Mouse (Mus musculus): Measurements from ENCODE around the gene Tex45. TPM values are rescaled to one million over a fixed set of nuclear protein-coding genes. Genes with fewer than 3 reads are reported as not detected.

Tex45 gene
- polyA plus RNA-seq, 1 experiment from 2014 or later: 0.20 TPM

Other genes starting within 250 kb of the Tex45 start
- 43.3 and 43.4 TPM in 2 replicates for gene Insr, start 191.2 kb upstream of the Tex45 start, polyA plus RNA-seq (2014; fragmentation: Nextera tagmentation; extraction: Ambion mirVana)
- not detected in 2 replicates for gene A430078G23Rik, start 117.4 kb upstream of the Tex45 start, polyA plus RNA-seq (2014; fragmentation: Nextera tagmentation; extraction: Ambion mirVana)
- gene Arhgef18, start 77.9 kb upstream of the Tex45 start, polyA plus RNA-seq (2014; fragmentation: Nextera tagmentation; extraction: Ambion mirVana): 9.0 and 10.8 TPM in 2 replicates
- gene Pex11g, start 3.2 kb upstream of the Tex45 start, polyA plus RNA-seq (2014; fragmentation: Nextera tagmentation; extraction: Ambion mirVana): 2.9 TPM in 2 replicates
- gene Zfp358, start 22.3 kb downstream of the Tex45 start, polyA plus RNA-seq (2014; fragmentation: Nextera tagmentation; extraction: Ambion mirVana): 29.9 and 36.8 TPM in 2 replicates
- gene Mcoln1, start 29.6 kb downstream of the Tex45 start, polyA plus RNA-seq (2014; fragmentation: Nextera tagmentation; extraction: Ambion mirVana): 50.3 and 56.0 TPM in 2 replicates
- 17.9 and 20.7 TPM in 2 replicates for gene Pnpla6, start 44.5 kb downstream of the Tex45 start, polyA plus RNA-seq (2014; fragmentation: Nextera tagmentation; extraction: Ambion mirVana)
- 4.8 and 5.6 TPM in 2 replicates for gene C330021F23Rik, start 97.1 kb downstream of the Tex45 start, polyA plus RNA-seq (2014; fragmentation: Nextera tagmentation; extraction: Ambion mirVana)
- 13.7 and 14.5 TPM in 2 replicates for gene Camsap3, start 116.4 kb downstream of the Tex45 start, polyA plus RNA-seq (2014; fragmentation: Nextera tagmentation; extraction: Ambion mirVana)
- 61.6 and 68.3 TPM in 2 replicates for gene Xab2, start 150.5 kb downstream of the Tex45 start, polyA plus RNA-seq (2014; fragmentation: Nextera tagmentation; extraction: Ambion mirVana)
- gene Pet100, start 150.7 kb downstream of the Tex45 start, polyA plus RNA-seq (2014; fragmentation: Nextera tagmentation; extraction: Ambion mirVana): 91.7 and 99.2 TPM in 2 replicates
- not detected in 2 replicates for gene Pcp2, start 154.7 kb downstream of the Tex45 start, polyA plus RNA-seq (2014; fragmentation: Nextera tagmentation; extraction: Ambion mirVana)
- gene Stxbp2, start 160.1 kb downstream of the Tex45 start, polyA plus RNA-seq (2014; fragmentation: Nextera tagmentation; extraction: Ambion mirVana): 17.3 and 25.2 TPM in 2 replicates
- gene Retn, start 184.9 kb downstream of the Tex45 start, polyA plus RNA-seq (2014; fragmentation: Nextera tagmentation; extraction: Ambion mirVana): not detected in 2 replicates
- not detected in 2 replicates for gene Mcemp1, start 194.9 kb downstream of the Tex45 start, polyA plus RNA-seq (2014; fragmentation: Nextera tagmentation; extraction: Ambion mirVana)
- 7.9 and 11.3 TPM in 2 replicates for gene Fcor, start 201.5 kb downstream of the Tex45 start, polyA plus RNA-seq (2014; fragmentation: Nextera tagmentation; extraction: Ambion mirVana)
- gene Trappc5, start 205.4 kb downstream of the Tex45 start, polyA plus RNA-seq (2014; fragmentation: Nextera tagmentation; extraction: Ambion mirVana): 37.0 and 43.6 TPM in 2 replicates
- gene Fcer2a, start 223.3 kb downstream of the Tex45 start, polyA plus RNA-seq (2014; fragmentation: Nextera tagmentation; extraction: Ambion mirVana): 0.11 and 0.24 TPM in 2 replicates
- gene Clec4g, start 249.8 kb downstream of the Tex45 start, polyA plus RNA-seq (2014; fragmentation: Nextera tagmentation; extraction: Ambion mirVana): 0.26 TPM in 1 of 2 replicates, not detected in the other

All from neural tube, embryonic 11.5 days (tissue).